Mouse (Mus musculus) liver, postnatal 0 days (tissue): ENCODE data around the gene Clmp. TPM values are rescaled to one million over a fixed set of nuclear protein-coding genes. Genes with fewer than 3 reads are reported as not detected.

Source experiments
- ATAC-seq: fragments of 200-750 bp; cut with Nextera tagmentation; 2 replicates; pipeline ENCODE4 v1.8.0; 2017; ENCODE audit warnings: mild to moderate bottlenecking, moderate library complexity
- DNase-seq: peaks from one replicate; pipeline ENCODE4 v3.0.0-alpha.2; 2016
- H3K27ac ChIP-seq: fragments of 300-500 bp; sonication (generic); 2 replicates; pipeline ENCODE4 v1.5.1; 2014; ENCODE audit warnings: antibody characterized with exemption, moderate library complexity, mild to moderate bottlenecking, low read depth
- H3K27me3 ChIP-seq: fragments of 300-500 bp; sonication (generic); 2 replicates; pipeline ENCODE4 v1.6.1; 2014; ENCODE audit warnings: low read length, control low read depth, mixed read lengths; ENCODE audit not compliant: insufficient read depth
- H3K36me3 ChIP-seq: fragments of 300-500 bp; sonication (generic); replicated peaks from 2 replicates; pipeline ENCODE4 v1.6.1; 2014; ENCODE audit warnings: mild to moderate bottlenecking, control low read depth, low read length, moderate library complexity, mixed read lengths; ENCODE audit not compliant: insufficient read depth
- H3K4me1 ChIP-seq: fragments of 300-500 bp; sonication (generic); 2 replicates; pipeline ENCODE4 v1.6.1; 2014; ENCODE audit warnings: antibody characterized with exemption, mild to moderate bottlenecking, control low read depth; ENCODE audit not compliant: insufficient read depth
- H3K4me2 ChIP-seq: fragments of 300-500 bp; sonication (generic); 2 replicates; pipeline ENCODE4 v1.6.1; 2014; ENCODE audit warnings: low read depth, mild to moderate bottlenecking, low read length, moderate library complexity, mixed read lengths
- H3K4me3 ChIP-seq: fragments of 300-500 bp; sonication (generic); 2 replicates; pipeline ENCODE4 v1.5.1; 2014; ENCODE audit warnings: low read depth, low read length
- H3K9ac ChIP-seq: fragments of 300-500 bp; sonication (generic); replicated peaks from 2 replicates; pipeline ENCODE4 v1.6.1; 2014; ENCODE audit warnings: mild to moderate bottlenecking, moderate library complexity
- H3K9me3 ChIP-seq: fragments of 300-500 bp; sonication (generic); 2 replicates; pipeline ENCODE4 v1.6.1; 2016; ENCODE audit warnings: mild to moderate bottlenecking, control low read depth, low read length, mixed read lengths
- CTCF ChIP-seq: sonication (generic); IDR thresholded peaks from 2 replicates; pipeline ENCODE4 v1.5.1; 2016; ENCODE audit warnings: antibody characterized with exemption, low read depth
- EP300 ChIP-seq: IDR thresholded peaks from 2 replicates; pipeline ENCODE4 v1.6.1; 2016; ENCODE audit warnings: antibody characterized with exemption, low read depth, mild to moderate bottlenecking
- WGBS: fragments of 180-500 bp; shearing (Covaris S2); extraction: QIAGEN DNeasy Blood & Tissue Kit; methylation state at CpG from one replicate; pipeline ENCODE4 v1.1.7; 2014; ENCODE audit not compliant: insufficient replicate concordance; 5-methylcytosine and 5-hydroxymethylcytosine counted together
- polyA plus RNA-seq: library from polyadenylated mRNA; unstranded; fragments of >200 nt; fragmentation: Nextera tagmentation; extraction: Ambion mirVana; gene quantifications from 2 replicates; pipeline ENCODE4 v1.2.1, GENCODE M21; 2015

The Clmp gene
- polyA plus RNA-seq: 1.8 and 1.9 TPM in 2 replicates

DNA sequence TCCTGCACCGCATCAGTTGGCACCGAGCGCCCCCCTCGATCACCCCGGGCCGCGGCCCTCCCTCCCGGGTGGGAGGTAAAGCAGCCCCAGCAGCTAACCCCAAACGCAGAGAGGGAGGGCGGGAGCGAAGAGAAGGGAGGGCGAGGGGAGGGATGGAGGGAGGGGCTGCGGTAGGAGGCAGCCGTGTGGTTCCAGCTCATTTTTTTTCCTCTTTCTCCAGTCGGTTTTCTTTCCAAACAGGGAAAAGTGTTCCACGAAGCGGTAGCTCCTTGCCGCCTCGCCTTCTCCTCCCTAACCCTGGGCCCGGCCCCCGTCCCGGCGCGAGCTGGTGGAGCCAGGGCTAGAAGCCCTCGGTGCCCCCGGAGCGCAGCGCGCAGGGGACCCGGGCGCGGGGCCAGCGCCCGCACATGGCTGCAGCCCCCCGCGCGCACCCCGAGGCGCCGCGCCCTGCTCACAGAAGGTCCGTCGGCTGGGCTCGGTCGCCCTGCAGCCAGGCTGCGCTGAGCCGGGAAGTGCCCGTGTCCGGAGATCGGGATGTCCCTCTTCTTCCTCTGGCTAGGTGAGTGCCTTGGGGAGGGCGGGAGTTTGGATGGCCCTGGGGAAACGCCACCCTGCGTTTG lies at the start of gene Clmp:
Gene Clmp, plus strand, starts transcription at position 162 of the 620 bp plus-strand sequence.
- Histone ChIP-seq H3K9ac (peak within 1 kb of the TSS; percentile 44), H3K27ac (0 out of 2 replicates have a peak within 1 kb of the TSS, but pooled peaks have one; percentile 29), H3K4me3 (peak within 1 kb of the TSS; percentile 46), H3K4me2 (peak within 1 kb of the TSS; percentile 74), H3K9me3 (no peaks in the 10 kb centered on the region), H3K36me3 (no peaks in the 10 kb centered on the region), H3K27me3 (peaks cover 23% of the 10 kb centered on the region), H3K4me1 (no peaks in the 10 kb centered on the region; the same call in 1 of the 2 replicates)
- under 1% methylated on average over 39 of the region's 53 CpGs for WGBS
- ATAC-seq (no peak), DNase-seq (no peak)
- TF ChIP-seq EP300 (no peak), CTCF (no peak)

DNA sequence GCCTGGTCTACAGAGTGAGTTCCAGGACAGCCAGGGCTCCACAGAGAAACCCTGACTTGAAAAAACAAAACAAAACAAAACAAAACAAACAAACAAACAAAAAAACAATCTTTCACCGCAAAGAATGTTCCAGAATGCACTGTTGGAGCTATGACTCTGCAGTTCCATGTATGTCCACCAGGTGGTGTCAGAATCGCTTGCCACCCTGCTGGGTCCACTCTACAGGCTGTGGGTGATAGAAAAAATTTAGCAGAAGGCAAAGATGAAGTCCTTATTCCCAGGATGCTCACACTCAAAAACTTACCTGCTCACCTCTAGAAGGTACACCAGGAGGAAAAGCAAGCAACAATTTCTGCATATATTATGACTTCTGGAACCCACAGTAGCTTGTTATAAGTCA lies 49.7 kb upstream of the Clmp start:
- Histone ChIP-seq H3K9ac (no peak overlapping the region), H3K4me1 (peaks cover 16% of the 10 kb centered on the region), H3K27me3 (no peaks in the 10 kb centered on the region), H3K36me3 (no peaks in the 10 kb centered on the region), H3K27ac (no peak overlapping the region), H3K4me2 (no peak overlapping the region), H3K4me3 (no peak overlapping the region), H3K9me3 (no peaks in the 10 kb centered on the region)
- no peak for ATAC-seq
- peak; percentile 68 for DNase-seq
- 1% methylated on average over 2 of the region's 2 CpGs for whole genome bisulfite sequencing
- TF ChIP-seq EP300 (no peak), CTCF (peak; percentile 94)

DNA sequence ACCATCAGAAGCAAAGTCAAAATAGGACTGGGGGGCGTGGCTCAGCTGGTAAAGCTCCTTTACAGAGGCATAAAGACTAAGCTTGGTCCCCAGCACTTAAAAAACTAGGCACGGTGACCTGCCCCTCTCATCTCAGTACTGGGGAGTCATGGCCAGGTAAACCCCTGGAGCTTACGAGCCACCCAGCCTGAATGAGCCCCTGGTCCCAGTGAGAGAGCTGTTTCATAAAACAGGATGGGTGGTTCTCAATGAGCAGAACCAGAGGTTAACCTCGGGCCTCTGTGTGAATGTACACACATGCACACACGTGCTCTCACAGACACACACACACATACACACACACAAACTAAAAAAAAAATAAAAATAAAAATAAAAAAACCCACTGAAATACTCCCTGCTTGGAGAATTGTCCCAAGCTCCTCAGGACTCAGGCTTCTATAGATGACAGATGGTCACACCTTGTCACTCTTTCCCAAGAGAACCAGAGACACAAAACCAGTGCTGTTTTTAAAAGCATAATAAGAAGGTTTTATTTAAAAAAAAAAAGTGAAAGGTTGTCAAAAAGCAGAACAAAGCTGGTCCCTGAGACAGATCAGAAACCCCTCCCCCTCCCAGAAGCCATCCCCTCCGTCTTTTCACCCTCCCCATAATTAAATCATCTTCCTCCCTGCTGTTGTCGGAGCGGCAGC lies 47.9 kb upstream of the Clmp start:
- Histone ChIP-seq H3K27me3 (no peaks in the 10 kb centered on the region), H3K27ac (no peak overlapping the region), H3K4me3 (peak overlapping the region; percentile 47), H3K4me1 (peaks cover 23% of the 10 kb centered on the region), H3K9me3 (no peaks in the 10 kb centered on the region), H3K36me3 (no peaks in the 10 kb centered on the region), H3K9ac (peak overlapping the region; percentile 72; the same call in 1 of the 2 replicates), H3K4me2 (peak overlapping the region; percentile 80)
- peak; percentile 38; the same call in 1 of the 2 replicates for ATAC-seq
- TF ChIP-seq CTCF: no peak
- WGBS: 35% methylated on average over 8 of the region's 8 CpGs
- DNase-seq: no peak

DNA sequence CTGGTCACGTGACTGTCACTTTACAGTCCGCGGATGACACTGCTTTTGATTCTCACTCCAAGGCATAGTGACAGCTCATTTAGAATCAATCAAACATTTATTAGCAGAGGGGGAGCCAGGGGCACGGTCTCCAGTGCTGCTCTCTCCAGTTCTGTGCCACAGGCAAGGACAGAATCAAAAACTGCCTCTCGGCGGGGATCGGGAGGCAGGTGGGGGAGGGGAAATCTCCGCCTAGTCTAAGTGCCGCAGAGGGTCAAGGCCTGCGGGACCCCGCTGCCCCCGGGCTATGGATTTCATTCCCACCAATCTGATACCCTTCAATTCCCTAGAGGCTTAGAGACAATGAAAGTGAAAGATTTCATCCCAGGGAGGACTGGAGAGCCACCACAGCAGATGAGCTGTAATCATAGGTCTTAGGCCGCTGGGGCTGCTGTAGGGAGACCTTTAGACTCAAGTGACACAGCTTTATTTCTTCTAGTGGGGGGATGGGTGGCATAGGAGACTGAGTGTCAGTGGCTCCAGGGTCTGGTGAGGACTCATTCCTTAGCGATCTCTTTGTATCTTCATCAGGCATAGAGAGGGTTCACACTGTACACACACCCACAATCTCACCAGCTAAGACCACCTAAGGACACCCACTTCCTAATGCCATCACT lies 47.2 kb upstream of the Clmp start:
- Histone ChIP-seq H3K9me3 (no peaks in the 10 kb centered on the region), H3K27me3 (no peaks in the 10 kb centered on the region), H3K4me3 (peak overlapping the region; percentile 47), H3K36me3 (no peaks in the 10 kb centered on the region), H3K4me2 (peak overlapping the region; percentile 80), H3K27ac (peak overlapping the region; percentile 40; the same call in 1 of the 2 replicates), H3K9ac (peak overlapping the region; percentile 72), H3K4me1 (peaks cover 25% of the 10 kb centered on the region)
- no peak for TF ChIP-seq EP300
- no peak for TF ChIP-seq CTCF
- 5% methylated on average over 14 of the region's 14 CpGs for WGBS
- ATAC-seq: peak; percentile 70
- DNase-seq: peak; percentile 40

DNA sequence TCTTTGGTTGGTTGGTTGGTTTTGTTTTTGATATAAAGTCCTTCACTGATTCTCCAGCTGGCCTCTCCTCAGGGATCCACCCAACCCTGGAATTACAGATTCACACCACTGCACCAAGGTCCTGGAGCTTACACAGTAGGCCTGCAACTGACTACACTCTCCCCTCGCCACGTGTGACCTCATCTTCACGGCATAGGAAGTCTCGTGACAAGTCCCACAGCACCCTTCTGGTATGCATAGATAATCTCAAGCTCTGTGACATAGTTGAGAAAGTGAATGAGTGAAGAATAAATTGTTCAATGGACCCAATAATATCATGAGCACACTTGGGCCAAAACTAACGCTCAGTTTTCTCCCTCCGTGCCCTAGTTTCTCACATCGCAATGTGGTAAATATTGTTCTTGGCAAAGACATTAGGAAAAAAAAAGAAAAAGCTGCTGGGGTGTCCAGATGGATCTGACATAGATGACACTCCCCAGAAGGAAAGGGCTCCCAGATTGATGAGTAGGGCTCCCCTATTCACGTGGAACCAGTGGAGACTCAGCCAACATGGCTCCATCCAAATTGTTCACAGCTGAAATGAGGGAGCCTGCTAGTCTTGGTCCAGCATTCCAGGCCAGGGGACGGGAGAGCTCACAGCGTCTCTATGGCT lies 46.1 kb upstream of the Clmp start:
- H3K4me2 ChIP-seq: no peak overlapping the region
- peak overlapping the region; percentile 24; the same call in 1 of the 2 replicates for H3K27ac ChIP-seq
- no peaks in the 10 kb centered on the region for H3K36me3 ChIP-seq
- H3K4me1 ChIP-seq: peaks cover 25% of the 10 kb centered on the region
- WGBS: 67% methylated on average over 10 of the region's 10 CpGs
- ATAC-seq (no peak), DNase-seq (no peak)
- H3K27me3 ChIP-seq: no peaks in the 10 kb centered on the region
- no peak overlapping the region for H3K9ac ChIP-seq
- H3K9me3 ChIP-seq: no peaks in the 10 kb centered on the region
- TF ChIP-seq EP300: no peak
- no peak for TF ChIP-seq CTCF
- H3K4me3 ChIP-seq: no peak overlapping the region

DNA sequence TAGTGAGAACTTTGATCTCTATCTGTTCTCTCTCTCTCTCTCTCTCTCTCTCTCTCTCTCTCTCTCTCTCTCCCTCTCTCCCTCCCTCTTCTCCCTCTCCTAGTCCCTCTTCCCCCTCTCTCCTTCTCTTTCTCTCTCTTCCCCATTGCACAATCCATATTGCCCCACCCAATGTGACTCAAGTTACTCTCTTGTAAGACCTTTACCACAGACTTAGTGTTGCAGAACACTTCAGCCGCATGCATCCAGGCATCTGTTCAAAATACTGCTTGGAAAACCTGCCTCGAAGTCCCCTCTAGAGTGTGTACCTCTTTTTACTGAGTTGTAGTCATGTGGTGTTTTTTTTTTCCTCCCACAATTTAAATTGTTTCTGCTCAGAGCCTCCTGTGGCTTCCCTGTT lies 44.4 kb upstream of the Clmp start:
- no peak for DNase-seq
- ATAC-seq: no peak
- no peak overlapping the region for H3K9ac ChIP-seq
- WGBS: 66% methylated on average over 2 of the region's 2 CpGs
- no peak overlapping the region for H3K4me2 ChIP-seq
- H3K9me3 ChIP-seq: no peaks in the 10 kb centered on the region
- TF ChIP-seq EP300: no peak
- TF ChIP-seq CTCF: no peak
- no peaks in the 10 kb centered on the region for H3K27me3 ChIP-seq
- H3K27ac ChIP-seq: no peak overlapping the region
- no peaks in the 10 kb centered on the region for H3K36me3 ChIP-seq
- no peak overlapping the region for H3K4me3 ChIP-seq
- peaks cover 25% of the 10 kb centered on the region for H3K4me1 ChIP-seq
